19 mouse cellular contexts compared by ENCODE assay signal in genomic region chr12:92109615-92110014, GRCm38 (mm10).
DNase-seq lines count a peak whose midpoint lies in the region; ATAC-seq and TF ChIP-seq lines count a peak whose summit lies in the region.
"Had no signal": no experiment of that assay in that cellular context is flagged by ENCODE, and none has a peak within 500 bp of the region (broad histone marks: within the 10 kb centered on the region; RNA-seq: fewer than 3 reads in every experiment).

No protein-coding gene starts in this region.

- TF ChIP-seq POLR2A in brain, embryonic 14.5 days (IDR thresholded peaks at IDR 0.05; ENCODE audit: borderline replicate concordance, extremely low read depth, insufficient read depth, insufficient read length, poor library complexity, severe bottlenecking): no peak

- H3K4me2 ChIP-seq in hindbrain, embryonic 13.5 days: no peak overlapping the region
- H3K4me2 ChIP-seq in hindbrain, embryonic 11.5 days (replicated peaks; ENCODE audit: low read depth, low read length): no peak overlapping the region
- H3K4me2 ChIP-seq: liver, embryonic 12.5 days; lung, embryonic 14.5 days; midbrain, embryonic 11.5 days had no signal

- 0 out of 2 replicates have a peak, but pooled peaks cover 3% of the 10 kb centered on the region for H3K4me1 ChIP-seq in hindbrain, embryonic 13.5 days (replicated peaks)
- no peaks in the 10 kb centered on the region for H3K4me1 ChIP-seq in hindbrain, embryonic 11.5 days (replicated peaks; ENCODE audit: control insufficient read depth, insufficient read depth, low read length)
- H3K4me1 ChIP-seq: heart, embryonic 10.5 days; liver, embryonic 12.5 days had no signal

- WGBS in hindbrain, embryonic 13.5 days: 50% methylated on average over 3 of the region's 3 CpGs
- 63% methylated on average over 3 of the region's 3 CpGs for WGBS in hindbrain, embryonic 11.5 days

- H3K9ac ChIP-seq in hindbrain, embryonic 13.5 days: no peak overlapping the region
- H3K9ac ChIP-seq in hindbrain, embryonic 11.5 days (ENCODE audit: low read depth, low read length): no peak overlapping the region
- H3K9ac ChIP-seq: liver, embryonic 12.5 days; lung, embryonic 14.5 days had no signal

- H3K27ac ChIP-seq in hindbrain, embryonic 13.5 days: 0 out of 2 replicates have a peak overlapping the region, but pooled peaks have one; percentile 9
- no peak overlapping the region for H3K27ac ChIP-seq in hindbrain, embryonic 11.5 days (ENCODE audit: low read depth, low read length)
- H3K27ac ChIP-seq: heart, embryonic 10.5 days; liver, embryonic 12.5 days had no signal

- DNase-seq in hindbrain, embryonic 11.5 days (ENCODE audit: low spot score): no peak
- DNase-seq in kidney, postnatal 36 days: peak; percentile 2 to 36
- DNase-seq in kidney, postnatal 10 days: no peak
- peak; percentile 74 for DNase-seq in brain, embryonic 14.5 days (ENCODE audit: low read depth)
- peak; percentile 17 for DNase-seq in forelimb bud, embryonic 11.5 days (ENCODE audit: low read depth, low spot score)
- no peak for DNase-seq in layer of hippocampus, postnatal 14 days (ENCODE audit: low spot score in 2 of 2)
- DNase-seq: adrenal gland, postnatal 25 days; cerebellum, postnatal 36 days; gastrocnemius, postnatal 36 days; heart, postnatal 14 days; lung, embryonic 14.5 days; lung, postnatal 4 days; spleen, adult 18-20 months; thymus, adult 2 months had no signal

- no peak overlapping the region for H3K4me3 ChIP-seq in hindbrain, embryonic 13.5 days
- H3K4me3 ChIP-seq in hindbrain, embryonic 11.5 days (ENCODE audit: low read depth, low read length): no peak overlapping the region
- H3K4me3 ChIP-seq: erythroblast, embryonic 14.5 days; heart, embryonic 10.5 days; liver, embryonic 12.5 days had no signal

- H3K9me3 ChIP-seq in hindbrain, embryonic 13.5 days: no peaks in the 10 kb centered on the region
- H3K9me3 ChIP-seq in hindbrain, embryonic 11.5 days (ENCODE audit: control insufficient read depth, low read length): no peaks in the 10 kb centered on the region
- H3K9me3 ChIP-seq: heart, embryonic 10.5 days had no signal

- no peak for TF ChIP-seq CTCF in brain, embryonic 14.5 days (IDR thresholded peaks at IDR 0.05; ENCODE audit: borderline replicate concordance, extremely low read depth, insufficient read depth, insufficient read length)

- ATAC-seq in hindbrain, embryonic 13.5 days (ENCODE audit: low FRiP score): no peak
- ATAC-seq in hindbrain, embryonic 11.5 days (ENCODE audit: low FRiP score): no peak
- ATAC-seq: liver, embryonic 12.5 days had no signal

- H3K27me3 ChIP-seq in hindbrain, embryonic 13.5 days: no peaks in the 10 kb centered on the region
- no peaks in the 10 kb centered on the region for H3K27me3 ChIP-seq in hindbrain, embryonic 11.5 days (ENCODE audit: control insufficient read depth, insufficient read depth, low read length)
- H3K27me3 ChIP-seq: liver, embryonic 12.5 days had no signal

- H3K36me3 ChIP-seq in hindbrain, embryonic 13.5 days: no peaks in the 10 kb centered on the region
- no peaks in the 10 kb centered on the region for H3K36me3 ChIP-seq in hindbrain, embryonic 11.5 days (ENCODE audit: control insufficient read depth, insufficient read depth, low read length)
- H3K36me3 ChIP-seq: heart, embryonic 10.5 days; liver, embryonic 12.5 days had no signal

Comparison
In these comparisons a context has a peak if more than half of its experiments do, and no peak if none do; other contexts are left out.
1. DNase-seq: peak in kidney, postnatal 36 days (2 of 2), brain, embryonic 14.5 days (single experiment) and forelimb bud, embryonic 11.5 days (single experiment); none in hindbrain, embryonic 11.5 days (single experiment), kidney, postnatal 10 days (single experiment) and layer of hippocampus, postnatal 14 days (0 of 2).